ENCODE assay signal across 8 mouse cellular contexts in genomic region chr11:60208201-60208600, GRCm38 (mm10). TPM values are rescaled to one million over a fixed set of nuclear protein-coding genes. Genes with fewer than 3 reads are reported as not detected.
DNase-seq lines count a peak whose midpoint lies in the region; ATAC-seq and TF ChIP-seq lines count a peak whose summit lies in the region.

No protein-coding gene starts in this region.

- H3K4me1 ChIP-seq in lung, adult 2 months (ENCODE audit: control insufficient read depth, insufficient read depth, low read length) = peaks cover 21% of the 10 kb centered on the region; the same call in 1 of the 2 replicates
- peaks cover 73% of the 10 kb centered on the region for H3K4me1 ChIP-seq in forebrain, embryonic 13.5 days
- peaks cover 35% of the 10 kb centered on the region for H3K4me1 ChIP-seq in neural tube, embryonic 14.5 days (ENCODE audit: control insufficient read depth, insufficient read depth, low read length)

- peak overlapping the region; percentile 94 for H3K27ac ChIP-seq in forebrain, embryonic 13.5 days
- peak overlapping the region; percentile 86 for H3K27ac ChIP-seq in neural tube, embryonic 14.5 days (ENCODE audit: low read depth, low read length)

- intact Hi-C loops in left cerebral cortex, postnatal 36 days (cut with DNase I) = no loop called here

- H3K4me2 ChIP-seq in forebrain, embryonic 13.5 days = peak overlapping the region; percentile 68
- H3K4me2 ChIP-seq in neural tube, embryonic 14.5 days (ENCODE audit: low read depth, low read length) = peak overlapping the region; percentile 70

- peak overlapping the region; percentile 4 for H3K4me3 ChIP-seq in lung, adult 2 months (replicated peaks; ENCODE audit: extremely low read depth, low read depth, low read length)
- peak overlapping the region; percentile 44 for H3K4me3 ChIP-seq in forebrain, embryonic 13.5 days
- H3K4me3 ChIP-seq in neural tube, embryonic 14.5 days (ENCODE audit: low read depth, low read length) = peak overlapping the region; percentile 41; the same call in 1 of the 2 replicates

- TF ChIP-seq POLR2A in lung, adult 2 months (IDR thresholded peaks at IDR 0.05; ENCODE audit: borderline replicate concordance, extremely low read depth, low read depth, low read length) = no peak

- no peak for DNase-seq in lung, adult 2 months
- DNase-seq in lung, postnatal 14 days = no peak
- DNase-seq in kidney, postnatal 36 days = peak; percentile 55 to 56
- no peak for DNase-seq in left cerebral cortex, postnatal 36 days (ENCODE audit: low spot score in 2 of 2)
- no peak for DNase-seq in layer of hippocampus, adult 9-11 months

- H3K9me3 ChIP-seq in forebrain, embryonic 13.5 days (replicated peaks) = no peaks in the 10 kb centered on the region
- H3K9me3 ChIP-seq in neural tube, embryonic 14.5 days (ENCODE audit: control insufficient read depth, low read length) = no peaks in the 10 kb centered on the region

- WGBS in lung, adult 2 months = 55% methylated on average over 6 of the region's 6 CpGs
- 61% methylated on average over 6 of the region's 6 CpGs for whole genome bisulfite sequencing in forebrain, embryonic 13.5 days
- 77% methylated on average over 6 of the region's 6 CpGs for WGBS in neural tube, embryonic 14.5 days

- peak overlapping the region; percentile 69 for H3K9ac ChIP-seq in forebrain, embryonic 13.5 days
- peak overlapping the region; percentile 41 for H3K9ac ChIP-seq in neural tube, embryonic 14.5 days (replicated peaks; ENCODE audit: low read depth, low read length)

- no peak for ATAC-seq in forebrain, embryonic 13.5 days
- ATAC-seq in neural tube, embryonic 14.5 days (ENCODE audit: low read depth) = no peak
- no peak for ATAC-seq in CD4-positive, CD25-positive, alpha-beta regulatory T cell, adult 4 months

- H3K36me3 ChIP-seq in forebrain, embryonic 13.5 days (ENCODE audit: poor library complexity, severe bottlenecking) = peaks cover 43% of the 10 kb centered on the region
- H3K36me3 ChIP-seq in neural tube, embryonic 14.5 days (ENCODE audit: control insufficient read depth, insufficient read depth, low read length) = peaks cover 17% of the 10 kb centered on the region

- TF ChIP-seq CTCF in lung, adult 2 months (IDR thresholded peaks at IDR 0.05; ENCODE audit: insufficient read depth, low read length) = no peak

- no peaks in the 10 kb centered on the region for H3K27me3 ChIP-seq in forebrain, embryonic 13.5 days
- H3K27me3 ChIP-seq in neural tube, embryonic 14.5 days (ENCODE audit: control insufficient read depth, insufficient read depth, low read length) = no peaks in the 10 kb centered on the region

RNA-seq across cellular contexts. Expression of gene Srebf1, which starts 14.2 kb away (rescaled TPM):
- 206 and 236 TPM in 2 replicates for polyA plus RNA-seq in lung, adult 2 months (2012; rRNA removed)
- 52.1 and 56.7 TPM in 2 replicates for polyA plus RNA-seq in forebrain, embryonic 13.5 days (2015; fragmentation: Nextera tagmentation; extraction: Ambion mirVana)
- polyA plus RNA-seq in neural tube, embryonic 14.5 days (2014; fragmentation: Nextera tagmentation; extraction: Ambion mirVana) = 38.5 and 41.3 TPM in 2 replicates
- 10 to 100 TPM; 48.2 to 63.2 TPM for total RNA-seq in left cerebral cortex, postnatal 36 days (2021)
- polyA plus RNA-seq in CD4-positive, CD25-positive, alpha-beta regulatory T cell, adult 4 months (2017; shearing (Covaris generic)) = 10 to 100 TPM; 20.7 to 28.6 TPM

Comparison
In these comparisons a context has a peak if more than half of its experiments do, and no peak if none do; other contexts are left out.
1. DNase-seq: peak in kidney, postnatal 36 days (2 of 2); none in lung, adult 2 months (single experiment), lung, postnatal 14 days (single experiment), left cerebral cortex, postnatal 36 days (0 of 2) and layer of hippocampus, adult 9-11 months (single experiment).
2. Peak in every context shown above with its lines, with median percentiles within 50 percentile points of each other: H3K4me3 ChIP-seq.